Mouse (Mus musculus): ENCODE data around the gene Sh3pxd2a.

Sh3pxd2a gene

GRCm38 (mm10) chr19:47253053-47253628 lies 211.1 kb downstream of the Sh3pxd2a start:
- DNase-seq (ENCODE audit: extremely low read depth, insufficient read length, low spot score): no peak

GRCm38 (mm10) chr19:47250931-47251330 lies 213.3 kb downstream of the Sh3pxd2a start:
- no peak for DNase-seq (ENCODE audit: extremely low read depth, insufficient read length, low spot score)

- no peak for DNase-seq (ENCODE audit: extremely low read depth, insufficient read length, low spot score)
Measured at GRCm38 (mm10) chr19:47248906-47249568, 215.2 kb downstream of the Sh3pxd2a start.

- DNase-seq (ENCODE audit: extremely low read depth, insufficient read length, low spot score): no peak
Measured at GRCm38 (mm10) chr19:47248296-47248695, 215.9 kb downstream of the Sh3pxd2a start.

- no peak for DNase-seq (ENCODE audit: extremely low read depth, insufficient read length, low spot score)
Measured at GRCm38 (mm10) chr19:47247791-47248190, 216.4 kb downstream of the Sh3pxd2a start.

- DNase-seq (ENCODE audit: extremely low read depth, insufficient read length, low spot score): no peak
Measured at GRCm38 (mm10) chr19:47245512-47245911, 218.7 kb downstream of the Sh3pxd2a start.

GRCm38 (mm10) chr19:47242227-47242626 lies 222.0 kb downstream of the Sh3pxd2a start:
- no peak for DNase-seq (ENCODE audit: extremely low read depth, insufficient read length, low spot score)

GRCm38 (mm10) chr19:47240957-47241356 lies 223.2 kb downstream of the Sh3pxd2a start:
- no peak for DNase-seq (ENCODE audit: extremely low read depth, insufficient read length, low spot score)

- DNase-seq (ENCODE audit: extremely low read depth, insufficient read length, low spot score): no peak
Measured at GRCm38 (mm10) chr19:47240076-47240475, 224.1 kb downstream of the Sh3pxd2a start.

GRCm38 (mm10) chr19:47233087-47233486 lies 231.1 kb downstream of the Sh3pxd2a start:
- peak; percentile 70 for DNase-seq (ENCODE audit: extremely low read depth, insufficient read length, low spot score)

- DNase-seq (ENCODE audit: extremely low read depth, insufficient read length, low spot score): no peak
Measured at GRCm38 (mm10) chr19:47232077-47232865, 231.9 kb downstream of the Sh3pxd2a start.

- DNase-seq (ENCODE audit: extremely low read depth, insufficient read length, low spot score): no peak
Measured at GRCm38 (mm10) chr19:47231389-47231788, 232.8 kb downstream of the Sh3pxd2a start.

- no peak for DNase-seq (ENCODE audit: extremely low read depth, insufficient read length, low spot score)
Measured at GRCm38 (mm10) chr19:47230682-47231081, 233.5 kb downstream of the Sh3pxd2a start.

- DNase-seq (ENCODE audit: extremely low read depth, insufficient read length, low spot score): no peak
Measured at GRCm38 (mm10) chr19:47230082-47230481, 234.1 kb downstream of the Sh3pxd2a start.

GRCm38 (mm10) chr19:47229461-47229860 lies 234.7 kb downstream of the Sh3pxd2a start:
- DNase-seq (ENCODE audit: extremely low read depth, insufficient read length, low spot score): no peak

- peak; percentile 42 for DNase-seq (ENCODE audit: extremely low read depth, insufficient read length, low spot score)
Measured at GRCm38 (mm10) chr19:47228725-47229252, 235.4 kb downstream of the Sh3pxd2a start.

GRCm38 (mm10) chr19:47225791-47226190 lies 238.4 kb downstream of the Sh3pxd2a start:
- no peak for DNase-seq (ENCODE audit: extremely low read depth, insufficient read length, low spot score)

GRCm38 (mm10) chr19:47224743-47225142 lies 239.5 kb downstream of the Sh3pxd2a start:
- no peak for DNase-seq (ENCODE audit: extremely low read depth, insufficient read length, low spot score)

- no peak for DNase-seq (ENCODE audit: extremely low read depth, insufficient read length, low spot score)
Measured at GRCm38 (mm10) chr19:47222841-47223557, 241.2 kb downstream of the Sh3pxd2a start.

- DNase-seq (ENCODE audit: extremely low read depth, insufficient read length, low spot score): no peak
Measured at GRCm38 (mm10) chr19:47222154-47222840, 241.9 kb downstream of the Sh3pxd2a start.
